Mouse (Mus musculus): ENCODE results near the gene Arcn1. TPM values are rescaled to one million over a fixed set of nuclear protein-coding genes. Genes with fewer than 3 reads are reported as not detected.
A peak's percentile ranks its signal among the peaks of the same experiment; 100 is the strongest.

The Arcn1 gene
- polyA plus RNA-seq, 1 experiment from 2014 or later = 223 TPM

- Histone ChIP-seq H3K36me3 (replicated peaks; ENCODE audit: control insufficient read depth, insufficient read depth, low read depth, low read length) (no peaks in the 10 kb centered on the region), H3K4me2 (ENCODE audit: low read depth, low read length) (no peak overlapping the region), H3K4me1 (ENCODE audit: control insufficient read depth, insufficient read depth, low read length) (peaks cover 7% of the 10 kb centered on the region), H3K27ac (replicated peaks; ENCODE audit: low read depth, low read length) (no peak overlapping the region), H3K27me3 (ENCODE audit: control insufficient read depth, insufficient read depth, low read length) (no peaks in the 10 kb centered on the region), H3K9ac (replicated peaks; ENCODE audit: low read length) (no peak overlapping the region), H3K4me3 (ENCODE audit: low read depth, low read length) (no peak overlapping the region), H3K9me3 (replicated peaks; ENCODE audit: control insufficient read depth, low read length) (no peaks in the 10 kb centered on the region)
- ATAC-seq (replicated peaks; ENCODE audit: insufficient number of reproducible peaks, low FRiP score, low TSS enrichment, low read depth) (no peak), DNase-seq (ENCODE audit: low spot score) (no peak)
- 47% methylated on average over 5 of the region's 5 CpGs for WGBS
Measured at GRCm38 (mm10) chr9:44727441-44727840, 40.2 kb downstream of the Arcn1 start.

- Histone ChIP-seq H3K9ac (replicated peaks; ENCODE audit: low read length) (peak overlapping the region; percentile 33; the same call in 1 of the 2 replicates), H3K27me3 (ENCODE audit: control insufficient read depth, insufficient read depth, low read length) (no peaks in the 10 kb centered on the region), H3K4me2 (ENCODE audit: low read depth, low read length) (no peak overlapping the region), H3K36me3 (replicated peaks; ENCODE audit: control insufficient read depth, insufficient read depth, low read depth, low read length) (no peaks in the 10 kb centered on the region), H3K4me1 (ENCODE audit: control insufficient read depth, insufficient read depth, low read length) (peaks cover 7% of the 10 kb centered on the region), H3K27ac (replicated peaks; ENCODE audit: low read depth, low read length) (no peak overlapping the region), H3K4me3 (ENCODE audit: low read depth, low read length) (no peak overlapping the region), H3K9me3 (replicated peaks; ENCODE audit: control insufficient read depth, low read length) (no peaks in the 10 kb centered on the region)
- WGBS = 30% methylated on average over 10 of the region's 10 CpGs
- no peak for ATAC-seq (replicated peaks; ENCODE audit: insufficient number of reproducible peaks, low FRiP score, low TSS enrichment, low read depth)
- DNase-seq (ENCODE audit: low spot score) = peak; percentile 17
Measured at GRCm38 (mm10) chr9:44726431-44727146, 41.1 kb downstream of the Arcn1 start.

GRCm38 (mm10) chr9:44724665-44725064 lies 43.0 kb downstream of the Arcn1 start:
- Histone ChIP-seq H3K4me2 (ENCODE audit: low read depth, low read length) (no peak overlapping the region), H3K9me3 (replicated peaks; ENCODE audit: control insufficient read depth, low read length) (no peaks in the 10 kb centered on the region), H3K27ac (replicated peaks; ENCODE audit: low read depth, low read length) (no peak overlapping the region), H3K4me1 (ENCODE audit: control insufficient read depth, insufficient read depth, low read length) (peaks cover 14% of the 10 kb centered on the region), H3K9ac (replicated peaks; ENCODE audit: low read length) (no peak overlapping the region), H3K4me3 (ENCODE audit: low read depth, low read length) (no peak overlapping the region), H3K27me3 (ENCODE audit: control insufficient read depth, insufficient read depth, low read length) (no peaks in the 10 kb centered on the region), H3K36me3 (replicated peaks; ENCODE audit: control insufficient read depth, insufficient read depth, low read depth, low read length) (no peaks in the 10 kb centered on the region)
- WGBS = 31% methylated on average over 2 of the region's 2 CpGs
- ATAC-seq (replicated peaks; ENCODE audit: insufficient number of reproducible peaks, low FRiP score, low TSS enrichment, low read depth) (no peak), DNase-seq (ENCODE audit: low spot score) (no peak)

GRCm38 (mm10) chr9:44724223-44724622 lies 43.4 kb downstream of the Arcn1 start:
- ATAC-seq (replicated peaks; ENCODE audit: insufficient number of reproducible peaks, low FRiP score, low TSS enrichment, low read depth) = no peak
- Histone ChIP-seq H3K9ac (replicated peaks; ENCODE audit: low read length) (no peak overlapping the region), H3K4me2 (ENCODE audit: low read depth, low read length) (no peak overlapping the region), H3K4me3 (ENCODE audit: low read depth, low read length) (no peak overlapping the region), H3K27me3 (ENCODE audit: control insufficient read depth, insufficient read depth, low read length) (no peaks in the 10 kb centered on the region), H3K4me1 (ENCODE audit: control insufficient read depth, insufficient read depth, low read length) (peaks cover 14% of the 10 kb centered on the region), H3K9me3 (replicated peaks; ENCODE audit: control insufficient read depth, low read length) (no peaks in the 10 kb centered on the region), H3K36me3 (replicated peaks; ENCODE audit: control insufficient read depth, insufficient read depth, low read depth, low read length) (no peaks in the 10 kb centered on the region), H3K27ac (replicated peaks; ENCODE audit: low read depth, low read length) (no peak overlapping the region)
- WGBS = 49% methylated on average over 6 of the region's 6 CpGs
- peak; percentile 8 for DNase-seq (ENCODE audit: low spot score)

- Histone ChIP-seq H3K4me3 (ENCODE audit: low read depth, low read length) (no peak overlapping the region), H3K4me1 (ENCODE audit: control insufficient read depth, insufficient read depth, low read length) (peaks cover 14% of the 10 kb centered on the region), H3K4me2 (ENCODE audit: low read depth, low read length) (no peak overlapping the region), H3K27ac (replicated peaks; ENCODE audit: low read depth, low read length) (peak overlapping the region; percentile 52; the same call in 1 of the 2 replicates), H3K36me3 (replicated peaks; ENCODE audit: control insufficient read depth, insufficient read depth, low read depth, low read length) (no peaks in the 10 kb centered on the region), H3K9me3 (replicated peaks; ENCODE audit: control insufficient read depth, low read length) (no peaks in the 10 kb centered on the region), H3K27me3 (ENCODE audit: control insufficient read depth, insufficient read depth, low read length) (no peaks in the 10 kb centered on the region), H3K9ac (replicated peaks; ENCODE audit: low read length) (peak overlapping the region; percentile 34)
- whole genome bisulfite sequencing = 78% methylated on average over 11 of the region's 11 CpGs
- DNase-seq (ENCODE audit: low spot score) = no peak
- no peak for ATAC-seq (replicated peaks; ENCODE audit: insufficient number of reproducible peaks, low FRiP score, low TSS enrichment, low read depth)
Measured at GRCm38 (mm10) chr9:44723521-44724041, 44.1 kb downstream of the Arcn1 start.

- ATAC-seq (replicated peaks; ENCODE audit: insufficient number of reproducible peaks, low FRiP score, low TSS enrichment, low read depth) (no peak), DNase-seq (ENCODE audit: low spot score) (no peak)
- WGBS = 37% methylated on average over 7 of the region's 7 CpGs
- peaks cover 14% of the 10 kb centered on the region for H3K4me1 ChIP-seq (ENCODE audit: control insufficient read depth, insufficient read depth, low read length)
- peak overlapping the region; percentile 34 for H3K9ac ChIP-seq (replicated peaks; ENCODE audit: low read length)
- H3K4me2 ChIP-seq (ENCODE audit: low read depth, low read length) = no peak overlapping the region
- H3K36me3 ChIP-seq (replicated peaks; ENCODE audit: control insufficient read depth, insufficient read depth, low read depth, low read length) = no peaks in the 10 kb centered on the region; the same call in 1 of the 2 replicates
- H3K27ac ChIP-seq (replicated peaks; ENCODE audit: low read depth, low read length) = peak overlapping the region; percentile 52; the same call in 1 of the 2 replicates
- no peaks in the 10 kb centered on the region for H3K27me3 ChIP-seq (ENCODE audit: control insufficient read depth, insufficient read depth, low read length)
- H3K9me3 ChIP-seq (replicated peaks; ENCODE audit: control insufficient read depth, low read length) = no peaks in the 10 kb centered on the region
- no peak overlapping the region for H3K4me3 ChIP-seq (ENCODE audit: low read depth, low read length)
Measured at GRCm38 (mm10) chr9:44723008-44723407, 44.6 kb downstream of the Arcn1 start.

GRCm38 (mm10) chr9:44722575-44722974 lies 45.1 kb downstream of the Arcn1 start:
- Histone ChIP-seq H3K36me3 (replicated peaks; ENCODE audit: control insufficient read depth, insufficient read depth, low read depth, low read length) (peaks cover under 1% of the 10 kb centered on the region; the same call in 1 of the 2 replicates), H3K4me2 (ENCODE audit: low read depth, low read length) (no peak overlapping the region), H3K4me3 (ENCODE audit: low read depth, low read length) (no peak overlapping the region), H3K4me1 (ENCODE audit: control insufficient read depth, insufficient read depth, low read length) (peaks cover 14% of the 10 kb centered on the region), H3K9ac (replicated peaks; ENCODE audit: low read length) (no peak overlapping the region), H3K27ac (replicated peaks; ENCODE audit: low read depth, low read length) (no peak overlapping the region), H3K27me3 (ENCODE audit: control insufficient read depth, insufficient read depth, low read length) (no peaks in the 10 kb centered on the region), H3K9me3 (replicated peaks; ENCODE audit: control insufficient read depth, low read length) (no peaks in the 10 kb centered on the region)
- no peak for ATAC-seq (replicated peaks; ENCODE audit: insufficient number of reproducible peaks, low FRiP score, low TSS enrichment, low read depth)
- peak; percentile 12 for DNase-seq (ENCODE audit: low spot score)
- 75% methylated on average over 7 of the region's 7 CpGs for WGBS

GRCm38 (mm10) chr9:44721877-44722186 lies 45.8 kb downstream of the Arcn1 start:
- no peak for DNase-seq (ENCODE audit: low spot score)
- H3K9me3 ChIP-seq (replicated peaks; ENCODE audit: control insufficient read depth, low read length) = no peaks in the 10 kb centered on the region
- no peak for ATAC-seq (replicated peaks; ENCODE audit: insufficient number of reproducible peaks, low FRiP score, low TSS enrichment, low read depth)
- no peak overlapping the region for H3K4me2 ChIP-seq (ENCODE audit: low read depth, low read length)
- H3K36me3 ChIP-seq (replicated peaks; ENCODE audit: control insufficient read depth, insufficient read depth, low read depth, low read length) = peaks cover 2% of the 10 kb centered on the region
- H3K4me3 ChIP-seq (ENCODE audit: low read depth, low read length) = peak overlapping the region; percentile 81; the same call in 1 of the 2 replicates
- H3K9ac ChIP-seq (replicated peaks; ENCODE audit: low read length) = no peak overlapping the region; the same call in 1 of the 2 replicates
- H3K27me3 ChIP-seq (ENCODE audit: control insufficient read depth, insufficient read depth, low read length) = no peaks in the 10 kb centered on the region
- H3K4me1 ChIP-seq (ENCODE audit: control insufficient read depth, insufficient read depth, low read length) = peaks cover 11% of the 10 kb centered on the region
- no peak overlapping the region for H3K27ac ChIP-seq (replicated peaks; ENCODE audit: low read depth, low read length)
- 72% methylated on average over 3 of the region's 3 CpGs for WGBS

All from embryonic facial prominence, embryonic 11.5 days (tissue).